Mouse (Mus musculus) adrenal gland, adult (tissue): ENCODE measurements at regions not wholly inside any gene's neighbourhood (a gene's known extent, or its start where the extent isn't known, plus 50 kb on each side); places are given as distances from the start of the nearest gene placed in this dataset.

Experiments
- DNase-seq, 2 experiments: peaks; one replicate each; pipeline ENCODE4 v3.0.0; 2022 to 2023; ENCODE audit warnings: low spot score in 1 of 2; ENCODE audit not compliant: inconsistent age in 2 of 2

DNA sequence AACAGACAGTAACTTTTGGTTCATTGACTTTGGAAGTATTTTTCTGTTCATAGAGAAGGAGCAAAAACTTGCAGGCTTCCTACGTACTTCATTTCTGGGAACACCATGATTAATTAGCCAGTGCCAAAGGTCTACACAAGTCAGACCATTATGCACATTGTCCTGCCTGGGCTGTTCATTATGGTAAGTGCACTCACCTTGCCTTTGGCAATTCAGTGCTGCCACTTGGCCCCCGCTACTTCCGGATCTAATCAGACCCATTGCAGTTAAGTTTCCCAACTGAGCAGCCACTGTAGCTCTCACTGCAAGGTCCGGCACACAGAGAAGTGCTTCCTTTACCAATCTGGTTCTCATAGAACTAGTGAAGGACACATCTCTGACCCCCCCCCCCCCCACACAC lies 215.8 kb upstream of the Tank start:
- DNase-seq = no peak

DNA sequence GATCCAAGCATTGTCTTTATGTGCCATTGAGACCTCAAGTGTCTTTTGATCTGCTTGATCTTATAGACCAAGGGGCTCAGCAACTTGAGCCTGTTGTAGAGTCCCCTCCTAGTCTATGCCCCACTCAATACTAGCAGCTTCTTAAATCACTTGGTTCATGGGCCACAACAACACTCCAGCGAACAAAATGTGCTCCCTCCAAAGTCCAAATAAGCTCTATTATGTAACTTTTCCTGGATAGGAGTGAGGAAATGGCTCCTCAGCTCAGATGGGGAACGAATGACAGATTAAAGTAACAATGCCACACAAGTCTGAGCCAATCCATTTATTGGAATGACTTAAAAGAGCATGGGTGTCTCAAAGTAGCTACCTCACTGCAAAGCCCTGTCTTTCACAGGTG lies 217.0 kb upstream of the Tank start:
- DNase-seq = no peak

DNA sequence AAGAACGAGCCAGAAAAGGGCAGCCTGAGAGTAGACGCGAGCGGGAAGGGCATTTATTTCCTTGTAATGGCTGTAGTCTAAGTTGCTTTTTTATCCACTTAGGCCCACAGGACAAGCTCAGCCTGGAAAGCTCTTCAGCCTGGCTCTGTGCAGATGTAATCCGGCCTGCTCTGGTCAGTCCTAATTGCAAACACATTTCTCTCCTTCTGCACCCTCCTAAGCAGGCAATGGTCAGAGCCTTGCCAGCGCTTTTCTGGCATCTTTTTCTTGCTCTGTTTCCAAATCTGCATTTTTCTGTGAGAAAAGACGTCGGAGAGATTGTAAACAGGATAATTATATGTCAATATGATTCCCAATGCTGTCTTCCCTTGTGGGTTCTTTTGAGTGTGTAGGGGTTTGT lies 224.3 kb upstream of the Tank start:
- DNase-seq = peak in 1 of 2 experiments; percentile 33

DNA sequence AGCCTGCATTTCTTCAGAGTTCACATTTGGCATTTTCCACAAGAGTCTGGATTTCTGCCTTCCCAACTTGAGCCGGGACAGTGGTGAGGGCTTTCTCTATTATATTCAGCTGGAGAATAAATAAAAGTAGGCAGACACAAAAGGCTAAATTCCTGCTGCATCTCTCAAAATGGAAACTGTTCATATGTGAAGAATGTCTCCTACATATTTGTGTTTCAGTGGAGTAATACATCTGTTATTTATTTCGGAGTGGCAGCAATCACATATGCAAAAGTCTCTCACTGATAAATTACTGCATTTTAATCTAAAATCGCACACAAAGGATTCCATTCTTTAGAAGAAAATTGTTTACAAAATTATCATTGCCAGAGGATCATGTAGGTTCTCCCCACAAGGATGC lies 230.9 kb upstream of the Tank start:
- DNase-seq = no peak

DNA sequence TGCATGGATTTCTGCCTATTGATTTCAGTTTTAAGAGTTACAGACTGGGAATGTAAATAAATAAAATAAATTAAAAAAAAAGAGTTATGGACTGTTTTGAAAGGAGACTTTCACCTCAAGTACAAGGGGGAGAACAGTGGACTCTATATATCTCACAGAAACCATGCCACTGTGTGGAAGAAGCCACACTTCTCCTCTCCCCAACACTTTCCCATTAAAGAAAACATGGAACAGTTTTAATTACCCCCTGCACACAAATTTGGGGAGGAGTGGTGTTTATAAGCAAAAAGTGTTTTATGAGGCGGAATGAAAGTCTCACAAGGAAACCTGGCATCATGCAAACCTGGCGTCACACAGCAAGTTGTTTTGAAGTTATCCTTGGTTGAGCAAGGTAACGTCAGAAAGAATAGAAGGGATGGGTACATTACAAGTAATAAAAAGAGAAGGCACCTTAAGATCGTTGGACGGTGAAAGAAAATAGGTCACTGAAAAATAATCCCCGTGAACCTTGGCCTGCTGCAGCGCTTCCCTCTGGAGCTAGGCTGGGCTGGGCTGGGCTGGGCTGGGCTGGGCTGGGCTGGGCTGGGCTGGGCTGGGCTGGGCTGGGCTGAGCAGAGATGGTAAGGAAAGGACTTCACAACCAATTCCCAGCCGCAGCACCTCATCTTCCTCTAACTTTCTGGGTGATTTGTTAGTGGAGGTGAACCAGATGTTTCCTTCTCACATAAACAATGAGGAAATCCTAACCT lies 232.2 kb upstream of the Tank start:
- DNase-seq = no peak

DNA sequence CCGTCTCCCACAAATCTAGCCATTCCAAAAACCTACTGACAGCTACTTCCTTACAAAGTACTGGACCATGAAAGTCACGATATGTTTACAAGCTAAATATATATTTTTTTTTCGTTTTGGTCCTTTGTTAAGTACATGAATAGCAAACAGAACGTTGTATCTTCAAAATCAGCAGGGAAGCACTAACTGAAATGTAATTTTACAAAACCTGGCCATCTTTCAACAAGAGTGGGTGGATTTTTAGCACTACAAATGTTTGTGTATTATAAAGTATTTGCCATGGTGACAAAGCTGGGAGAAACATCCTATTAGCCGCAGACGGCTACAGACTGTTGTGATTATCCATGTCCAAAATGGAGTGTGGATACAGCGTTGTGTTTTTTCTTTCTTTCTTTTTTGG lies 233.1 kb upstream of the Tank start:
- no peak for DNase-seq

DNA sequence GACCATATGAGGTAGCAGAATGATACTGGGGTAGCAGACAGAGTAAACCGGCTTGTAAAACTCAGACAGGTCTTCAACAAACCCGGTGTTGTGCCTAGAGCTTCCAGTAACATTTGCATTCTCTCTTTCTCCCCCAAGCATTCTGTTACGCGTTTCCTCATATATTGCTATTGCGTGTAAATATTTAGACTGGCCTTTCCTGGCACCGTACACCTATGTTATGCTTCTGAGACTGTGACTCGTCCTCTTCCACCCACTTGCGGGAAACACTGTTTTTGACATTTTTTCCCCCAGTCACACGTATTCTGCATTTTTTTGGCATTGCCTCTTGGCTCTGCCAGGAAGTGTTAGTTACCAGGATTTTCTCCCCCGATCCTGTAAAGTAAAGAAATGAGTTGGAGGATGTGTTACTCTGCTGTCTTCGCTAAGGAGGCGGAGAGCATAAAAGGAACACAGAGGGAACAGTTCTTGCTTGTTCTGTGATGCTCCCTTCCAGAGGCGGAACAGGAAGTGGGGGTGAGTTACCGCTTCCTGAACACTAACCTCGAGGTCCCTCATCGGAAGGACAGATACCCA lies 233.7 kb upstream of the Tank start:
- DNase-seq = peak; percentile 12 to 43

DNA sequence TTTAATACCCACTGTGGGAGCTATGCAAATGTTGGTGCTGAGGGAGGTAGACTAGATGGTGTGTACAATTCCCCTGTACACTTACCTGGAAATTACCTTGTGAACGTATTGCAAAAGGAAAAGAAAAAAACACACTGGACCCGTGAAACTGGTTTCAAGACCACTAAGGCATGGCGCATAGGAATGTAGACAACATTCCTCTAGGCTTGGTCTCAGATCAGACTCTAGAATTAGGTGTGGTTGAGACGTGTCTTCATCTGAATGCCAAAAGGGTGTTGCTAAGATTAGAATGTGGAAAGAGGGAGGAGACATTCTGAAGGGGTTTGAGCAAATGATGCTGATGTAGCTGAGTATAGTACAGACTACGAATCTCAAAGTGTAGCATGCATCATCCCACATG lies 237.1 kb upstream of the Tank start:
- no peak for DNase-seq

DNA sequence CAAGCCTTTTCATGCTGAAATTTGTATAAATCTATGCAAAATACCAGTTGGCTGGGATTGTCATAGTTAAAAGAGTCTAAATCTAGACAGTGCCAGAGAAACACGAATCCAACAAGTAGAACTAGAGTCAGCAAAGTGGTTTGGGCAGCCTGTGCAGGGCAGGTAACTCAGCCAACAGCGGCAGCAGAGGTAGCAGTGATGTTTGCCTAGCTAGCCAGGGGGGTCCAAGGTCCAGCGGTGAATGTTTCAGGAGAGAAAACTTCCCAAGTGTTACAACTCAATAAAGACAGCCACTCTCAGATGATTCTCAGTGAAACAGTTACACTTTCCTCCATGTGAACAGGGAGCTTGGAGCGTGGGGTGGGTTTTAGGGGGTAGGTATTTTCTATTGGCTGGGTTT lies 259.2 kb upstream of the Tank start:
- no peak for DNase-seq

DNA sequence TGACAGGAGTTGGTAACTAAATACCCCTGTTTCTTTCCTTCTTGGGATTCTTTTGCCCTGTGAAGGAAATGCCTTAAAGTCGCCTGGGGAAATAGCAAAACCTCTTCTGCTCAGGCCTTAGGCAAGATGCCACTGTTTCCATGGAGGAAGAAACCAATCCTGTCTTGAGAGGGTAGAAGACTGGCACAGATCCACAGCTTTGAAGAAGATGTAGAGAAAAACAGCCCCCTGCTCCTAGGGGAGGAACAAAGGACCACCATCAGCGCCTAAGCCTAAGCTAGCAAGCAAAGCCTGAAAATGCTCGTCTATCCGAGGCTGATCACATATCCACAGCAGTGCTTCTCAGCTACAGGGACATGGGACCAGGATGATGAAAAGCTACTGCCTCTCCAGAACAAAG lies 268.0 kb upstream of the Tank start:
- DNase-seq = no peak

DNA sequence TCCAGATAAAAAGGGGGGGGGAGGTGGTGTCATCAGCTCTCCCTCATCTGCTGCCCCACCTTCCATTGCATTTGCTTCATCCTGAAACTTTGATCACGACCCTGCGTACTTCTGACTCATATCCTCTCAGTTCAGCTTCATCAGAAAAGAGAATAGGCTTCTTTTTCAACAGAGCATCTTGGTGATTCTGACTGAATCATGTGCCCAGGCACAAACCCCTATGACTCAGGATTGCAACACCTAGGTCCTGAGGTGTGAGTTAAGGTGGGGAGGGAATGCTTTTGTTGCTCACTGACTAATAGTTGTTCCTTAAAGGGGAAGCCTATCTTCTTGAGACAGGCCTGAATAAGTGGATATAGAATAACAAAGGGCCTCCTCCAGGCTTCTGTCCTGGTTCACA lies 269.2 kb upstream of the Tank start:
- DNase-seq = peak in 1 of 2 experiments; percentile 35

DNA sequence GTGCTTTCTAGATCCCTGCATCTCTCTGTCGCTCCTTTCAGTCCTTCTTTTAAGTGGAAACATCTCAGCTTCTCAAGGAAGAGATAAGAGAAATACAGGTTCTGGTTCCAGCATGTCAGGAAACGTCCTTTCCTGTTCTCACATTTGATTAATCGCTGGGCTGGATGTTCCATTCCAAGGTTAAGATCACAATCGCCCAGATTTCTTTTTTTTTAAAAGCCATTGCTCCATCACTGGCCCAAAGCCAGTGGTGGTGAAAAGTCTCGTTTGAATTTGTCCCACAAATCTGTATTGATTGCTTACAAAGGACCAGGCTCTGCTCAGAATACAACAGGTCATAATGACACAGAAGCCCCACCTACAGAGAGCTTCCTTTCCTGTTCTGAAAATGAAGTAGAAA lies 281.2 kb upstream of the Tank start:
- DNase-seq = peak; percentile 84 to 96

DNA sequence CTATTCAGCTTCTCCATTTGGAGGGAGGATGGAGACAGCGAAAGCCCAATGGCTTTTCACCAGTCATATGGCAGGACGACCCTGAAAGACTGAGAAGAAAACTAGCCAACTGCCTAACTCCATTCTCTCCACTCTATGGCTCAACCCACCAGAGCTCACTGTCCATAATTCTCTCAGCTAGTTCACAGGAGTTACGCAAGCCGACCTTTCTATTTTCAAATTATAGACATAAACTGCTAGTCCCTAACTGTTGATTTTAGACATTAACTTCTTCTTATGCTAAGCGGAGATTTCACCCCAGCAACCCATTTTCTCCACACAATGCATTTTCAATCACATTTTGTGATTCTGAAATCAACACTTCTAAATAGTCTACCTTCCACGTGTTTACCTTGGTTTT lies 281.8 kb upstream of the Tank start:
- DNase-seq = peak in 1 of 2 experiments; percentile 65

DNA sequence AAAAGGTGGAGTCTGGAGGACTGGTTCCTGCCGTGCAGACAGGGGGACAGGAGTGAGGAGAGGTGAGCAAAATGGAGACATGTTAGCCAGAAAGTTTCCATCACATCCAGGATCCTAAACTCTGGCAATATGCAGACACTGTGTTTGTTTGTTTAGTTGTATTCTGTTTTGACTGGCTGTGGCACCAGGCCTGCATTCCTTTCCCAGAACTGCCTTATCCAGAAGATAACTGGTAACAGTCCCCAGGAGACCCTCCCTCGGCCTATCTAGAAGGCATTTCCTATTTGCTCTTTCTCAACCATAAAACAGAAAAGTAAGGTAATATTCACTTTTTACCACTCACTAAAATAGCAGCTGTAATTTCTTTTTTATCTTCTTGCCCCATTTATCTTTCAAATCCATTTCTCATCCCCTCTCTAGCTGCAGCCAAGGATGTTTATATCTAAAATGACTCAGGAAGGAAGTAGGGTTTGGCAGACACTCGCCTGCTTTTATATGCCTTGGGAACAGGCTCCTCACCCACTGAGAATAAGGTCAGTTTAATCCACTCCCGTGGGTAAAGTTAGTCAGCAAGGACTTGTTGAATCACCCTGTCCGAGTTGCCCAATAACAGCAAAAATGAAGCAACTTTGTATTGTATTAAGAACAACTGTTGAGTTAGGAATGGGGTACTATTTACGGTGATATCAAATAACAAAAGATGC lies 283.0 kb upstream of the Tank start:
- peak; percentile 80 to 93 for DNase-seq

DNA sequence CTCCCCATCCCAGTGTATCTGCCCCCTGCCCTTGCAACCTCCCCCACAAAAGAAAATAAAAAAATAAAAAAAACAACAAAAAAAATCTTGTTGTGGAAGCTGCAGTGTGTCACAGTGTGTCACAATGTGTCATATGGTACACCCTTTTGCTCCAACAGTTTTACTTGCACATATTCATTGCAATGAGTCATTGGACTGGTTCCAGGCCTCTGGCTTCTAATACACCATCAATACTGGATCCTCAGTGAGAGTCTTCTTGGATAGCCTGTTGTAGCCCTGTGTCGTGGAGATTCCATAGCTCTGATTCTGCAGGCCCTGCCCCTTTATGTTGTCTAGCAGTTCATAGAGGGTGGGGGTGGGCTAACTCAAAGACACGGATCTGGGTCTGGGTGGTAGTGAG lies 290.1 kb upstream of the Tank start:
- peak in 1 of 2 experiments; percentile 38 for DNase-seq

DNA sequence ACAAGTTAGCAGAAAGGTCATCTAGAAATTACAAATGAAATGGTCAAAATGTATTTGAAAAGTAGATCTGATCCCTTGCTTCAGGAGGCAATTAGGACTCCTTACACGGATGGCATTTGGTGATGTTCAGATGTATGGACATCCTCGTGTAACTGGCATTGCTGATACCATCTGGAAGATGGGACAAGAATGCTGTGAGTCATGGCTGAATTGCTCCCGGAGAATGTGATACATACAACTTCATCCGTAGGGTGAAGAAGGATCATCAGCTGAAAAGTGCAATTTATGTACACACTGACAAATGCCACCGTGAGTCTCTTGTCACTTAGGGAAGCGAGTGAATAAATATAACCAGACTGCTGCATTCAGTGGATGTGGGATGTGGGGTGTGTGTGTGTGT lies 293.7 kb upstream of the Tank start:
- DNase-seq = no peak

DNA sequence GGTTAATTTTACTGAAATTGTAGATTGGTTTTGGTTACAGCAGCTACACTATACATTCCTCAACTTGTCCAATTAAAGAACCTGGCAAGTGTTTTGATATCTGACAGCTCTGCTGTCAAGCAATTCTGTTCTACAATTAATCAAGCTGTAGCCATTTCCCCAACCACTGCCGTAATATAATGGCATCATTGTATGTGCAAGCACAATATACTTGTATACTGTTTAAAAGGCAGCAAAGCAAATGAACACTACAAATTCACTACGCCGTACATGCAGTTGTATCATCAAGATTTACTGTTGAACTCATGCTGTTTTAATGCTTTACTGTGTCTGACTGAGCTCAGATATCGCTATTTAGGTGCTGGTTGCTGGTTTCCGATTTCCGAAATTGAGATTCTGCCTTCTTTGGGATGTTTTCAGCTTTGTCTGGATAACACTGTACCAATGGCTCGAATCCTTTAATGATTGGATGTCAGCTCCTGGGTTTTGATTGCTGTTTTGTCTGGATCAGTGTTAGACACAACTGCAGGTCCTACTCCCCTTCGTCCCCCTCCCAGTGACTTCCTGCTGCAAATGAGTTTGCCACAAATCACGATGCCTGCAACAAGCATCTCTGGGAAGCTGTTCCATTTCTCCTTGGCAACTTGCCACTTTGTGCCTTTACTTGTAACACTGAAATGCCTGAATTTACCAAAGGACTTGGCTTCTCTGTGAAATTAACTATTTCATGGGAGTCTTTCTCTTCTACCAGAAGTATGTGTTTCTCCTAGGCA lies 294.4 kb upstream of the Tank start:
- no peak for DNase-seq

DNA sequence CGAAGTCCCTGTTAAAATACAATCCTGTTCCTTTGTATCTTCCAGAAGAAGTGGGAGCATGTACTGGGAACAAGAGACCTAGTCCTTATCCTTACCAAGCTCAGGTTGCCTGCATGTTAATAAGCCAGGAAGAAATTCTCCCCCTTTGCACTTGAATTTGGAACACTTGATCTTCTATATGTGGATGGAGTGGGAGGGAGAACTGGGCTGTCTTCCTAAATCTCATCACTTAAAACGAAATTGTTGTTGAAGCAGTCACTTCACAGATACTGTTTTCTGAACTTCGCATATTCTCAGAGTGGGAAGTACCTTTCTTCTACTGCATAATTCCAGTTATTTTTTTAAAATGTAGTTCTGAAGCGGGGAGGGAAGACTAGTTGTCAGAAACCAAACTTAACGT lies 305.7 kb upstream of the Tank start:
- no peak for DNase-seq

DNA sequence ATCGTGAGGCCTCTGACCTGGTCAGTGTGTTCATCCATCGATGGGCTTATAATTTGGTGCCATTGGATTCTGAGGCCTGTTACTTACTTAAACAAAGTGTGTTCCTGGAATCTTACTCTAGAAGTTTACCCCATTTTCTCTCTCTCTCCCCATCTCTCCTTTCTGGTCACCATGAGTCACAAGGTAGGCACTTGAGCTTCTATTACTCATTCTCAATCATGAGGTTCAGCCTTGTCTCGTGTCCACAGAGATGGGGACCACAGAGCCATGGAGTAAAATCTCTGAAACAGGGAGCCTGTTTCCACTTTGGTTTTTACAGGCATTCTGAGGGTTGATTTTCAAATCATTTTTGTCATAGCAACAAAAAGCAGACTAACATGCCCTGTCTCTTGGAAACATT lies 304.7 kb upstream of the Rbms1 start:
- DNase-seq = no peak

DNA sequence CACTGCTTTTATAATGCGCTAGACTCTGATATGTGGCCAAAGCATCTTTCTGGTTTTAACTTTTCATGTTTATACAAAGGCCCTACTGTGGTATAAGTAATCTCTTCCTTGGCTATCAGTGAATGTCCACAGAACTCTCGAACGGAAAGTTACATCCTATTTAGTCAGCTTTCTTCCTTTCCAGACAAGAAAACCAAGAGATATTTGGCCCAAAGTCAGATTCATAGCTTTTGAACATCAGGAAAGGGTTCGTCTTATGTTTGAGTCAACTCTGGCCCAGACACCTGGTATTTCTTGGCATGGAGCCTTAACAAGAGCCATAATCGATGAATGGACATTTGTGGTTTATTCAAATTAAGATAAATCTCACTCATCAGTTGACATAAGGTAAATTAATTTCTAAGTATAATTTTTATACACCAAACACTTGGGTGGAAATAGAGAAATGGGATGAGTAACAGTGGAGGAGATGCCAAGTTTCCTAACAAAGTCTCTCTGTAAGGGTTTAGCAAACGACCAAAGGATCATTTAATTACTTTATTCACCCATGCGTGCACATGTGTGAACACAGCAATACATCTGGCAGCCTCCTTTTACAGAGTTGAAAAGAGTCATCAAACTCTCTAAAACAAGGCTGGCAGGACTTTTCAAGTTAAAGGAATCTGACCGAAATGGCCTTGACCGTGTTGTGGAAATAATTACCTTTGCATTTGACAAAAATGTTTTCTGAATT lies 287.2 kb upstream of the Rbms1 start:
- no peak for DNase-seq

DNA sequence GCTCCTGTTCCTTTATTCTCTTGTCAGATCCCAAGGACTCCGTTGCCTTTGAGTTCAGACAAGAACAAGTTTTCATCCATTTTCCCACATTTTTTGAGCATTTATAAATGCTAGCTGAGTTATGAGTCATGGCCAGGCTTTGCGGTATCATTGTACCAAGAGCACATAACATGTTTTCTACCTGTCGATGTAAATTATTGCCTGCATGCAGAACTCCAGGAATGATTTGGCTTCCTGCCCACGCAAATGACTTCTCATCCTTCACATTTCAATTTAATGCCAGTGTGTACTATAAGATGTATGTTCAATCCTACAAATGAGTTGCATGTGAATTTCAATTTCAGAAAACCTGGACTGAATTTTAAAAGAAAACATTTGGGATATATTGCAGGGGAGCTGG lies 285.0 kb upstream of the Rbms1 start:
- no peak for DNase-seq
